Comparison of ENCODE assay signal across 27 mouse cellular contexts in genomic region chr6:17667813-17668212, GRCm38 (mm10). TPM values are rescaled to one million over a fixed set of nuclear protein-coding genes. Genes with fewer than 3 reads are reported as not detected.
DNase-seq lines count a peak whose midpoint lies in the region; ATAC-seq and TF ChIP-seq lines count a peak whose summit lies in the region.
"Had no signal": no experiment of that assay in that cellular context is flagged by ENCODE, and none has a peak within 500 bp of the region (broad histone marks: within the 10 kb centered on the region; RNA-seq: fewer than 3 reads in every experiment).

No protein-coding gene starts in this region.

- 90% methylated on average over 3 of the region's 3 CpGs for WGBS in intestine, postnatal 0 days
- 84% methylated on average over 3 of the region's 3 CpGs for WGBS in intestine, embryonic 16.5 days

- H3K27ac ChIP-seq in intestine, postnatal 0 days (ENCODE audit: low read depth, low read length): no peak overlapping the region
- no peak overlapping the region for H3K27ac ChIP-seq in intestine, embryonic 16.5 days (ENCODE audit: low read length)
- H3K27ac ChIP-seq: embryonic facial prominence, embryonic 13.5 days; forebrain, embryonic 13.5 days; gastrocnemius, adult 2 months; left cerebral cortex, adult 2 months; limb, embryonic 13.5 days; liver, embryonic 12.5 days; macrophage; neural tube, embryonic 15.5 days had no signal

- no peak overlapping the region for H3K9ac ChIP-seq in intestine, postnatal 0 days (ENCODE audit: low read depth, low read length)
- H3K9ac ChIP-seq in intestine, embryonic 16.5 days (ENCODE audit: low read depth, low read length): no peak overlapping the region
- H3K9ac ChIP-seq: embryonic facial prominence, embryonic 13.5 days; forebrain, embryonic 13.5 days; limb, embryonic 13.5 days; liver, embryonic 12.5 days; liver, postnatal 0 days; neural tube, embryonic 15.5 days had no signal

- H3K4me2 ChIP-seq in intestine, postnatal 0 days (replicated peaks; ENCODE audit: low read depth): no peak overlapping the region
- no peak overlapping the region for H3K4me2 ChIP-seq in intestine, embryonic 16.5 days (ENCODE audit: low read depth, low read length)
- H3K4me2 ChIP-seq: embryonic facial prominence, embryonic 13.5 days; forebrain, embryonic 13.5 days; limb, embryonic 13.5 days; liver, embryonic 12.5 days; neural tube, embryonic 15.5 days had no signal

- H3K9me3 ChIP-seq in intestine, postnatal 0 days (ENCODE audit: control insufficient read depth): no peaks in the 10 kb centered on the region
- H3K9me3 ChIP-seq in intestine, embryonic 16.5 days (ENCODE audit: control insufficient read depth, low read length): no peaks in the 10 kb centered on the region
- H3K9me3 ChIP-seq: embryonic facial prominence, embryonic 13.5 days; forebrain, embryonic 13.5 days; limb, embryonic 13.5 days; liver, embryonic 12.5 days; neural tube, embryonic 15.5 days had no signal

- no peak for TF ChIP-seq CTCF in intestine, postnatal 0 days (IDR thresholded peaks at IDR 0.05; ENCODE audit: low read depth)

- H3K4me3 ChIP-seq in intestine, postnatal 0 days (ENCODE audit: low read depth, low read length): no peak overlapping the region
- H3K4me3 ChIP-seq in intestine, embryonic 16.5 days (ENCODE audit: low read length): no peak overlapping the region
- H3K4me3 ChIP-seq: embryonic facial prominence, embryonic 13.5 days; erythroblast, embryonic 14.5 days; forebrain, embryonic 13.5 days; gastrocnemius, adult 2 months; left cerebral cortex, adult 2 months; limb, embryonic 13.5 days; liver, embryonic 12.5 days; neural tube, embryonic 15.5 days had no signal

- DNase-seq in NIH3T3 (ENCODE audit: low read depth): peak; percentile 63
- no peak for DNase-seq in left cerebral cortex, adult 18-20 months (ENCODE audit: low spot score in 2 of 2)
- DNase-seq in layer of hippocampus, adult 18-20 months (ENCODE audit: low spot score in 2 of 2): no peak
- DNase-seq in cerebellum, postnatal 4 days (ENCODE audit: low spot score in 2 of 2): no peak
- DNase-seq: adrenal gland, adult 8-10 months; cerebellum, adult 8-10 months; cerebellum, postnatal 36 days; gastrocnemius, adult 2 months; heart, postnatal 14 days; kidney, adult 11 months; kidney, postnatal 14 days; liver, postnatal 0 days; lung, postnatal 10 days; midbrain, embryonic 14.5 days; retina, postnatal 1 day; right cerebral cortex, postnatal 14 days had no signal

- no peaks in the 10 kb centered on the region for H3K27me3 ChIP-seq in intestine, postnatal 0 days (replicated peaks; ENCODE audit: control insufficient read depth, insufficient read depth, low read length)
- H3K27me3 ChIP-seq in intestine, embryonic 16.5 days (replicated peaks; ENCODE audit: control insufficient read depth, insufficient read depth, low read length): no peaks in the 10 kb centered on the region
- H3K27me3 ChIP-seq: embryonic facial prominence, embryonic 13.5 days; forebrain, embryonic 13.5 days; limb, embryonic 13.5 days; liver, embryonic 12.5 days; neural tube, embryonic 15.5 days had no signal

- H3K36me3 ChIP-seq in intestine, postnatal 0 days (ENCODE audit: control insufficient read depth, insufficient read depth): peaks cover 38% of the 10 kb centered on the region
- peaks cover 15% of the 10 kb centered on the region for H3K36me3 ChIP-seq in intestine, embryonic 16.5 days (ENCODE audit: control insufficient read depth, insufficient read depth, low read length)

- 0 out of 2 replicates have a peak, but pooled peaks have one; percentile 29 for ATAC-seq in intestine, postnatal 0 days
- no peak for ATAC-seq in intestine, embryonic 16.5 days
- peak; percentile 38 for ATAC-seq in granulocyte monocyte progenitor cell, adult 5-6 weeks (replicated peaks; ENCODE audit: poor library complexity, severe bottlenecking)
- ATAC-seq: liver, embryonic 12.5 days; liver, postnatal 0 days had no signal

- H3K4me1 ChIP-seq in intestine, postnatal 0 days (replicated peaks; ENCODE audit: control insufficient read depth, insufficient read depth, low read length): no peaks in the 10 kb centered on the region
- no peaks in the 10 kb centered on the region for H3K4me1 ChIP-seq in intestine, embryonic 16.5 days (ENCODE audit: control insufficient read depth, insufficient read depth, low read length)
- H3K4me1 ChIP-seq: embryonic facial prominence, embryonic 13.5 days; forebrain, embryonic 13.5 days; limb, embryonic 13.5 days; liver, embryonic 12.5 days; neural tube, embryonic 15.5 days had no signal

RNA-seq across cellular contexts. Expression of gene St7, which starts 24.9 kb away (rescaled TPM):
- polyA plus RNA-seq in intestine, postnatal 0 days (2015; fragmentation: Nextera tagmentation; extraction: Ambion mirVana): 11.2 and 12.4 TPM in 2 replicates
- 20.5 and 21.8 TPM in 2 replicates for polyA plus RNA-seq in intestine, embryonic 16.5 days (2015; fragmentation: Nextera tagmentation; extraction: Ambion mirVana)
- total RNA-seq in granulocyte monocyte progenitor cell, adult 5-6 weeks (2014; fragmentation: Nextera tagmentation): 30.0 and 31.2 TPM in 2 replicates
- 42.6 and 45.5 TPM in 2 replicates for total RNA-seq in granulocyte monocyte progenitor cell, adult 5-6 weeks (2017)
- total RNA-seq in left cerebral cortex, adult 18-20 months (2021): 10 to 100 TPM; 32.3 to 38.6 TPM
- 10 to 100 TPM; 47.4 to 47.7 TPM for total RNA-seq in layer of hippocampus, adult 18-20 months (2021)

RNA-seq across cellular contexts. Expression of gene Capza2, which starts 31.8 kb away (rescaled TPM):
- polyA plus RNA-seq in intestine, postnatal 0 days (2015; fragmentation: Nextera tagmentation; extraction: Ambion mirVana): 195 and 197 TPM in 2 replicates
- 235 and 245 TPM in 2 replicates for polyA plus RNA-seq in intestine, embryonic 16.5 days (2015; fragmentation: Nextera tagmentation; extraction: Ambion mirVana)
- total RNA-seq in granulocyte monocyte progenitor cell, adult 5-6 weeks (2014; fragmentation: Nextera tagmentation): 193 and 213 TPM in 2 replicates
- 372 and 413 TPM in 2 replicates for total RNA-seq in granulocyte monocyte progenitor cell, adult 5-6 weeks (2017)
- total RNA-seq in left cerebral cortex, adult 18-20 months (2021): 100 to 1,000 TPM; 225 to 230 TPM
- total RNA-seq in layer of hippocampus, adult 18-20 months (2021): 100 to 1,000 TPM; 288 to 300 TPM
